Mouse (Mus musculus): ENCODE results near the gene Ttc39d.

- no peak for TF ChIP-seq CTCF (IDR thresholded peaks at IDR 0.05; ENCODE audit: borderline replicate concordance, insufficient read depth, low read length)
- TF ChIP-seq POLR2A (IDR thresholded peaks at IDR 0.05; ENCODE audit: low read depth, low read length) = no peak
These were observed 14.8 kb downstream of the Ttc39d start for GRCm38 (mm10) chr17:80221890-80222628.

Data from embryonic fibroblast, embryonic 13.5 days (primary cell).